Mouse (Mus musculus) olfactory bulb, adult 2 months (tissue): ENCODE data around the gene Cks2.

Source experiments
- CTCF ChIP-seq: fragments of 200-500 bp; IDR thresholded peaks from 2 replicates; pipeline ENCODE4 v1.5.1; 2012; ENCODE audit warnings: low read depth, mild to moderate bottlenecking, low read length, moderate library complexity; ENCODE audit not compliant: insufficient read depth
- POLR2A ChIP-seq: fragments of 200-500 bp; IDR thresholded peaks from 2 replicates; pipeline ENCODE4 v1.6.1; 2012; ENCODE audit warnings: mild to moderate bottlenecking, low read depth, low read length, moderate library complexity; ENCODE audit not compliant: insufficient read depth

GRCm38 (mm10) chr13:51653961-51654360 is 8.9 kb downstream of the Cks2 start:
- no peak for TF ChIP-seq CTCF
- no peak for TF ChIP-seq POLR2A
